Mouse (Mus musculus) hindbrain, embryonic 15.5 days (tissue): ENCODE data around the gene Arid1b. TPM values are rescaled to one million over a fixed set of nuclear protein-coding genes. Genes with fewer than 3 reads are reported as not detected.

Experiments used
- ATAC-seq: fragments of 200-750 bp; cut with Nextera tagmentation; 2 replicates; pipeline ENCODE4 v1.8.0; 2017; ENCODE audit warnings: low read depth, moderate number of reproducible peaks, moderate TSS enrichment; ENCODE audit not compliant: low FRiP score
- H3K27ac ChIP-seq: fragments of 300-500 bp; sonication (generic); replicated peaks from 2 replicates; pipeline ENCODE4 v1.5.1; 2015; ENCODE audit warnings: mild to moderate bottlenecking, inconsistent platforms
- H3K27me3 ChIP-seq: fragments of 300-500 bp; sonication (generic); 2 replicates; pipeline ENCODE4 v1.6.1; 2015; ENCODE audit warnings: control low read depth, inconsistent platforms
- H3K36me3 ChIP-seq: fragments of 300-500 bp; sonication (generic); 2 replicates; pipeline ENCODE4 v1.6.1; 2015; ENCODE audit warnings: control low read depth, inconsistent platforms
- H3K4me1 ChIP-seq: fragments of 300-500 bp; sonication (generic); replicated peaks from 2 replicates; pipeline ENCODE4 v1.6.1; 2015; ENCODE audit warnings: control low read depth, inconsistent platforms
- H3K4me2 ChIP-seq: fragments of 300-500 bp; sonication (generic); 2 replicates; pipeline ENCODE4 v1.6.1; 2015; ENCODE audit warnings: moderate library complexity, mild to moderate bottlenecking, inconsistent platforms
- H3K4me3 ChIP-seq: fragments of 300-500 bp; sonication (generic); 2 replicates; pipeline ENCODE4 v1.5.1; 2015; ENCODE audit warnings: mild to moderate bottlenecking, inconsistent platforms
- H3K9ac ChIP-seq: fragments of 300-500 bp; sonication (generic); 2 replicates; pipeline ENCODE4 v1.6.1; 2015; ENCODE audit warnings: inconsistent platforms
- H3K9me3 ChIP-seq: fragments of 300-500 bp; sonication (generic); 2 replicates; pipeline ENCODE4 v1.6.1; 2016; ENCODE audit warnings: control low read depth, inconsistent platforms
- WGBS: fragments of 180-500 bp; shearing (Covaris S2); methylation state at CpG from one replicate; pipeline ENCODE4 v1.1.7; 2015; 5-methylcytosine and 5-hydroxymethylcytosine counted together
- polyA plus RNA-seq: library from polyadenylated mRNA; unstranded; fragments of >200 nt; fragmentation: Nextera tagmentation; extraction: Ambion mirVana; gene quantifications from 2 replicates; pipeline ENCODE4 v1.2.1, GENCODE M21; 2015

Gene Arid1b
- polyA plus RNA-seq, 1 experiment from 2014 or later, result 14.3 TPM

DNA sequence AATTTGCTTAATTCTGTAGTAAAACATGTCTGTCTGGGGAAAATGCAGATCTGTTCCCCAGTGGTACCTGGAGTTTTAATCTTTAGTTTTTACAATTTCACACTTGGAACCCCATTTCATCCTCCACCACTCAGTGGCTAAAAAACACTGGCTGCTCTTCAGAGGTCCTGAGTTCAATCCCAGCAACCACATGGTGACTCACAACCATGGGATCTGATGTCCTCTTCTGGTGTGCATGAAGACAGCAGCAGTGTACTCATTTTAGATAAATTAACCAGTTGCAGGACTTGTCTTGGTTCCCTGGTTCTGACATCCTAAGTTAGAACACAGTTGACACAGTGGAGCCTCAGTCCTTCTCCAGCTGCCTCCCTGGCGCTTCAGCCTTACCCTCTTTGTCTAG, 239.9 kb downstream of the Arid1b start:
- 95% methylated on average over 1 of the region's 1 CpGs for WGBS
- peaks cover 57% of the 10 kb centered on the region for H3K4me1 ChIP-seq
- H3K27ac ChIP-seq, result no peak overlapping the region
- H3K4me3 ChIP-seq, result no peak overlapping the region
- no peaks in the 10 kb centered on the region for H3K27me3 ChIP-seq
- ATAC-seq, result no peak
- no peaks in the 10 kb centered on the region for H3K36me3 ChIP-seq
- H3K4me2 ChIP-seq, result no peak overlapping the region
- no peaks in the 10 kb centered on the region for H3K9me3 ChIP-seq
- H3K9ac ChIP-seq, result no peak overlapping the region

DNA sequence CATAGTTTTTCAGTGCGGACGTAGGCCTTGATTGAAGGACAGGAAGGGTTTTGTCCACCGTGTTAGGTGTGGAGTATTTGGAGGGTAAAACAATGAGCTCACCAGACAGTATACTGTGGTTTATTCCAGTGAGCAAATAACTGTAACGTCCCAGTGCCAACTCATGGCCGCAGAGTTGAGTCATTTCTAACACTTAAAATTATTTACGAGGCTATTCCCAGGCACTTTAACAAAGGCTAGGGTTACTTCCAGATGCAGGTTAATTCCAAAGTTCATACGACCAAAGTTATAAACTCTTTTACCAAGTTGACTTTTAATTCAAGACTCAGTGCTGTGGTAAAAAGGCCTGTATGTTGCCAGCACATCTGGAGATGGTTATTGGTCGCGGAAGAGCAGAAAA, 240.9 kb downstream of the Arid1b start:
- H3K27me3 ChIP-seq, result no peaks in the 10 kb centered on the region
- H3K4me1 ChIP-seq, result peaks cover 55% of the 10 kb centered on the region
- H3K9me3 ChIP-seq, result no peaks in the 10 kb centered on the region
- H3K9ac ChIP-seq, result no peak overlapping the region
- H3K36me3 ChIP-seq, result no peaks in the 10 kb centered on the region
- no peak overlapping the region for H3K4me3 ChIP-seq
- no peak overlapping the region for H3K4me2 ChIP-seq
- 84% methylated on average over 9 of the region's 9 CpGs for WGBS
- ATAC-seq, result no peak
- H3K27ac ChIP-seq, result no peak overlapping the region

- Histone ChIP-seq H3K4me2 (no peak overlapping the region), H3K27ac (no peak overlapping the region), H3K4me3 (no peak overlapping the region), H3K9ac (no peak overlapping the region), H3K9me3 (no peaks in the 10 kb centered on the region), H3K36me3 (no peaks in the 10 kb centered on the region), H3K4me1 (peaks cover 43% of the 10 kb centered on the region), H3K27me3 (no peaks in the 10 kb centered on the region)
- WGBS, result 51% methylated on average over 3 of the region's 3 CpGs
- ATAC-seq, result no peak
Observed at GRCm38 (mm10) chr17:5237765-5238164, 243.6 kb downstream of the Arid1b start.

DNA sequence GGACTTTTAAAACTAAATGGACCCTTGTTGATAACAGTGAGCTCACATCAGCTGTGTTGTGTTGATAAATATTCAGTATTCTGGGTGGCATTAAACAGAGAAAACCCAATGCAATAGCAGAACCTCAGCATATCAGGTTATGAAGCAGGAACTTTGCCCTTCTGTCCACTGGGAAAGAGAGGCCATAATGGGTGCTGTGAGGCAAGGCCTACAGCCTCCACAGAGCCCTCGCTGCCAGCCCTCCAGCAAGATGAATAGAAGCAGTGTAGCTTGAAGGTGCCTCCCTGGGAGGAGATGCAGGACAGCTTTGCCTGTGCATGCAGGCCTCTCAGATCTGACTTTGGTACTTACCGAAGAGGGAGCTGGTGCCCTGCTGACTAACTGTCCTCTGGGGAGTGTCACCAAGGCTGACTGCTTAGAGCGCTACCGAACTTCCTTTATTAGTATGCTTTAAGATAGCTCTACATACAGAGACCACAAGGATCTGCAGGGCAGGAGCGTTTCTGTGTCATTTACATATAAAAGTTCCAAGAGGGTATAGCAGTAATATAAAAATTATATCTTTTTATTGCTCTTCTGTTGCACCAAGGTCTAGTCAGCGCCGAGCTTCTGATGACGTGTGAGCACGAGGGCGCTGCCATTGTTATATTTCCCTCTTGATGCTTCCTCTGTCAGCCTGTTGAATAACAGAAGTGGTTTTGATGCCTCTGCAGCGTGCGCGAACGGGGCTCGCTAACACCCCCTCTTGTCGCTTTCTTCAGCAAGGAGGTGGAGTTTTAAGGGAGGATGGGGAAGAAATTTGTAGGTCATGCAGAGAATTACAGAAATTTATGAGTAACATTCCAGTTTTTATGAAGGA, 244.5 kb downstream of the Arid1b start:
- H3K36me3 ChIP-seq, result no peaks in the 10 kb centered on the region; the same call in 1 of the 2 replicates
- H3K9me3 ChIP-seq, result no peaks in the 10 kb centered on the region
- H3K27ac ChIP-seq, result peak overlapping the region; percentile 17; the same call in 1 of the 2 replicates
- H3K4me2 ChIP-seq, result no peak overlapping the region
- no peak overlapping the region for H3K4me3 ChIP-seq
- H3K9ac ChIP-seq, result no peak overlapping the region
- no peaks in the 10 kb centered on the region for H3K27me3 ChIP-seq
- peak; percentile 54; the same call in 1 of the 2 replicates for ATAC-seq
- WGBS, result 44% methylated on average over 16 of the region's 16 CpGs
- peaks cover 40% of the 10 kb centered on the region for H3K4me1 ChIP-seq

GRCm38 (mm10) chr17:5244526-5244925, 250.4 kb downstream of the Arid1b start:
- Histone ChIP-seq H3K4me2 (no peak overlapping the region), H3K4me1 (peaks cover 40% of the 10 kb centered on the region), H3K27ac (no peak overlapping the region), H3K9me3 (no peaks in the 10 kb centered on the region), H3K4me3 (no peak overlapping the region), H3K36me3 (no peaks in the 10 kb centered on the region; the same call in 1 of the 2 replicates), H3K27me3 (no peaks in the 10 kb centered on the region), H3K9ac (no peak overlapping the region)
- ATAC-seq, result no peak
- 66% methylated on average over 2 of the region's 2 CpGs for WGBS

- 78% methylated on average over 11 of the region's 11 CpGs for WGBS
- Histone ChIP-seq H3K4me2 (no peak overlapping the region), H3K27me3 (no peaks in the 10 kb centered on the region), H3K4me1 (peaks cover 50% of the 10 kb centered on the region), H3K27ac (no peak overlapping the region), H3K36me3 (no peaks in the 10 kb centered on the region; the same call in 1 of the 2 replicates), H3K9ac (no peak overlapping the region), H3K4me3 (no peak overlapping the region), H3K9me3 (no peaks in the 10 kb centered on the region)
- no peak for ATAC-seq
Observed at GRCm38 (mm10) chr17:5246688-5247087, 252.6 kb downstream of the Arid1b start.

DNA sequence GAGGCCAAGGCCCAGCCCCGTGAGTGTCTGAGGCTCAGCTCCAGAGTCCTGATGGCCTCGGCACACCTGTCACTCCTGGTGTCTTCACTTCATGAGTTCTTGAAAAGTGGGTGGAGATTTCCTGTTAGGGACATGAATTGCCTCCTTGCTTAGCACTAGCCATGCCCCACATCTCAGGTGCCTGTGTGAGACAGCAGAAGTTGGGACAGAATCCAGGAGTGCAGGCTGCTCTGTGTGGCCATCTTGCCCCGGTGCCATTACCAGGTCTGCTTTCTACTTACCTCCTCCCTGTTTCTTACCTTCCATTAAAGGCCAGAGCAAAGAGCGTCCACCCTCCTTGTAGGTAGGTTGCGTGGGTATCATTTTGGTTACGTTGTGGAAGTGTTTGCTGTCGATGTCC, 253.1 kb downstream of the Arid1b start:
- WGBS, result 89% methylated on average over 7 of the region's 7 CpGs

DNA sequence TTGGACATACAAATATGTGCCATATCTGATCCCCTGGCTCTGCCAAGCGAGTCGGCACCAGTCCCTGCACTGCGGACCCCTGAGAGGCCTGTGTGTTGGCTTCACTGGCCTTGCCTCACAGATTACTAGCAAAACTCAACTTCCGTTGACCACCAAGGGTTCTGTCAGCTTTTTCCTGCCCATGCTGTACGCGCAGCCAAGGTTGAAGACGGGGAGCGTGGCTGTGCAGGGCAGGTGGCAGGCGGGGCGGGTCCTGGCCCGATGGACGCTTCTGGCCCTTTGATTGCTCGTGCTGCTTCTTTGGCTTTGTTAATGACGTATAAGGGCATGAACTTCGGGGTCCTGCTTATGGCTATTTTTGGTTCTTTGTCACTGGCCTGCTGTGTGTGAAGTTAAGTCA, 253.6 kb downstream of the Arid1b start:
- H3K36me3 ChIP-seq, result no peaks in the 10 kb centered on the region; the same call in 1 of the 2 replicates
- H3K27ac ChIP-seq, result no peak overlapping the region
- no peak overlapping the region for H3K9ac ChIP-seq
- no peak overlapping the region for H3K4me2 ChIP-seq
- WGBS, result 91% methylated on average over 15 of the region's 15 CpGs
- H3K4me3 ChIP-seq, result no peak overlapping the region
- no peaks in the 10 kb centered on the region for H3K9me3 ChIP-seq
- ATAC-seq, result no peak
- no peaks in the 10 kb centered on the region for H3K27me3 ChIP-seq
- peaks cover 53% of the 10 kb centered on the region for H3K4me1 ChIP-seq

More for the DNA sequence above, 253.1 kb downstream of the Arid1b start:
- H3K27ac ChIP-seq, result no peak overlapping the region
- no peaks in the 10 kb centered on the region; the same call in 1 of the 2 replicates for H3K36me3 ChIP-seq
- no peak overlapping the region for H3K4me2 ChIP-seq
- H3K9ac ChIP-seq, result no peak overlapping the region
- no peak overlapping the region for H3K4me3 ChIP-seq
- no peaks in the 10 kb centered on the region for H3K27me3 ChIP-seq
- H3K9me3 ChIP-seq, result no peaks in the 10 kb centered on the region
- ATAC-seq, result no peak
- peaks cover 51% of the 10 kb centered on the region for H3K4me1 ChIP-seq

GRCm38 (mm10) chr17:5248957-5249656, 255.0 kb downstream of the Arid1b start:
- H3K27me3 ChIP-seq, result no peaks in the 10 kb centered on the region
- H3K4me1 ChIP-seq, result peaks cover 49% of the 10 kb centered on the region
- no peak overlapping the region for H3K9ac ChIP-seq
- peak; percentile 36; the same call in 1 of the 2 replicates for ATAC-seq
- H3K27ac ChIP-seq, result peak overlapping the region; percentile 68
- no peaks in the 10 kb centered on the region for H3K9me3 ChIP-seq
- 35% methylated on average over 17 of the region's 17 CpGs for WGBS
- H3K36me3 ChIP-seq, result no peaks in the 10 kb centered on the region
- H3K4me2 ChIP-seq, result 0 out of 2 replicates have a peak overlapping the region, but pooled peaks have one; percentile 16
- H3K4me3 ChIP-seq, result no peak overlapping the region

- Histone ChIP-seq H3K4me3 (no peak overlapping the region), H3K36me3 (no peaks in the 10 kb centered on the region), H3K27me3 (no peaks in the 10 kb centered on the region), H3K27ac (peak overlapping the region; percentile 68), H3K9me3 (no peaks in the 10 kb centered on the region), H3K4me2 (no peak overlapping the region), H3K4me1 (peaks cover 48% of the 10 kb centered on the region), H3K9ac (no peak overlapping the region)
- 71% methylated on average over 9 of the region's 9 CpGs for WGBS
- ATAC-seq, result no peak
Observed at GRCm38 (mm10) chr17:5249681-5250180, 255.6 kb downstream of the Arid1b start.

- H3K9ac ChIP-seq, result no peak overlapping the region
- H3K27ac ChIP-seq, result 0 out of 2 replicates have a peak overlapping the region, but pooled peaks have one; percentile 14
- H3K27me3 ChIP-seq, result no peaks in the 10 kb centered on the region
- H3K9me3 ChIP-seq, result no peaks in the 10 kb centered on the region
- no peak for ATAC-seq
- peaks cover 47% of the 10 kb centered on the region for H3K4me1 ChIP-seq
- no peaks in the 10 kb centered on the region for H3K36me3 ChIP-seq
- H3K4me3 ChIP-seq, result no peak overlapping the region
- no peak overlapping the region for H3K4me2 ChIP-seq
- WGBS, result 32% methylated on average over 3 of the region's 3 CpGs
Observed at GRCm38 (mm10) chr17:5252436-5252835, 258.3 kb downstream of the Arid1b start.
